Mouse (Mus musculus) liver, adult 2 months (tissue): ENCODE data around the gene Olfr544. TPM values are rescaled to one million over a fixed set of nuclear protein-coding genes. Genes with fewer than 3 reads are reported as not detected.

ENCODE experiments used
- DNase-seq: peaks from one replicate; pipeline ENCODE4 v3.0.0-alpha.2; 2011; ENCODE audit warnings: low read depth, low spot score; ENCODE audit errors: extremely low read depth
- H3K27ac ChIP-seq: fragments of 200-500 bp; replicated peaks from 2 replicates; pipeline ENCODE4 v1.5.1; 2012; ENCODE audit warnings: low read depth, mild to moderate bottlenecking, control low read depth, inconsistent platforms, low read length; ENCODE audit not compliant: insufficient read depth
- H3K27me3 ChIP-seq: fragments of 200-500 bp; 2 replicates; pipeline ENCODE4 v1.6.1; 2012; ENCODE audit warnings: mild to moderate bottlenecking, moderate library complexity, low read length, inconsistent platforms; ENCODE audit not compliant: control insufficient read depth, insufficient read depth
- H3K36me3 ChIP-seq: fragments of 200-500 bp; 2 replicates; pipeline ENCODE4 v1.6.1; 2012; ENCODE audit warnings: low read length, inconsistent platforms; ENCODE audit not compliant: control insufficient read depth, insufficient read depth
- H3K4me1 ChIP-seq: fragments of 200-500 bp; 2 replicates; pipeline ENCODE4 v1.6.1; 2011; ENCODE audit warnings: low read length; ENCODE audit not compliant: control insufficient read depth, insufficient read depth
- H3K4me3 ChIP-seq: fragments of 200-500 bp; 2 replicates; pipeline ENCODE4 v1.5.1; 2011; ENCODE audit warnings: low read depth, mild to moderate bottlenecking, control low read depth, low read length, moderate library complexity; ENCODE audit not compliant: insufficient read depth
- H3K79me2 ChIP-seq: fragments of 200-500 bp; 2 replicates; pipeline ENCODE4 v1.6.1; 2012; ENCODE audit warnings: inconsistent platforms, mild to moderate bottlenecking, low read length, moderate library complexity; ENCODE audit not compliant: control insufficient read depth, insufficient read depth
- H3K9ac ChIP-seq: fragments of 200-500 bp; 2 replicates; pipeline ENCODE4 v1.6.1; 2012; ENCODE audit warnings: low read depth, mild to moderate bottlenecking, control low read depth, inconsistent platforms, low read length
- CTCF ChIP-seq: fragments of 200-500 bp; IDR thresholded peaks from 2 replicates; pipeline ENCODE4 v1.5.1; 2011; ENCODE audit warnings: low read depth, low read length, control low read depth
- POLR2A ChIP-seq: fragments of 200-500 bp; IDR thresholded peaks from 2 replicates; pipeline ENCODE4 v1.6.1; 2011; ENCODE audit warnings: low read length, control low read depth; ENCODE audit not compliant: insufficient read depth; ENCODE audit errors: extremely low read depth
- WGBS: fragments of 180-500 bp; shearing (Covaris S2); methylation state at CpG from one replicate; pipeline ENCODE4 v1.1.7; 2018; 5-methylcytosine and 5-hydroxymethylcytosine counted together
- polyA plus RNA-seq: library from polyadenylated mRNA; depleted of rRNA; stranded (reverse); fragments of >200 nt; gene quantifications from 2 replicates; pipeline ENCODE4 v1.2.3, GENCODE M21; 2012; rRNA removed
- total RNA-seq: library from RNA; depleted of rRNA; stranded (reverse); fragments of >200 nt; gene quantifications from 2 replicates; pipeline ENCODE4 v1.2.3, GENCODE M21; 2014; rRNA removed

Gene Olfr544
- total and polyA plus RNA-seq, 2 experiments, result not detected

DNA sequence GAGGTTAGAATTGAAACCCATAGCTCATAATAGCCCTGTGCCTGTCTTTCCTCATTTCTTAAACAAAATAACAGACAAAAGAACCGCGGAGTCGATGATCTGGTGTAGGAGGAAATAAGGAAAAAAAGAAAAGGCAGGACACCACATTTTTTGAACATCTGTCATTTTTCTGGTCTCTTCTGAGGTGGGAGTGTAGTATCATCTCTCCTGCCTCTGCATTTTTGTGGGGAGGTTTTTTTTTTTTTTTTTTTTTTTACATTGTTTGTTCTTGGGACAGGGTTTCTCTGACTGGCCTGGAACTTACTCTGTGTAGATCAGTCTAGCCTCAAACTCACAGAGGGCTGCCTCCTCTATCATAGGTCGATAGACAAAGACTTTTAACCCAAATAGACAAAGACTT, 45.7 kb downstream of the Olfr544 start:
- no peak overlapping the region for H3K27ac ChIP-seq

DNA sequence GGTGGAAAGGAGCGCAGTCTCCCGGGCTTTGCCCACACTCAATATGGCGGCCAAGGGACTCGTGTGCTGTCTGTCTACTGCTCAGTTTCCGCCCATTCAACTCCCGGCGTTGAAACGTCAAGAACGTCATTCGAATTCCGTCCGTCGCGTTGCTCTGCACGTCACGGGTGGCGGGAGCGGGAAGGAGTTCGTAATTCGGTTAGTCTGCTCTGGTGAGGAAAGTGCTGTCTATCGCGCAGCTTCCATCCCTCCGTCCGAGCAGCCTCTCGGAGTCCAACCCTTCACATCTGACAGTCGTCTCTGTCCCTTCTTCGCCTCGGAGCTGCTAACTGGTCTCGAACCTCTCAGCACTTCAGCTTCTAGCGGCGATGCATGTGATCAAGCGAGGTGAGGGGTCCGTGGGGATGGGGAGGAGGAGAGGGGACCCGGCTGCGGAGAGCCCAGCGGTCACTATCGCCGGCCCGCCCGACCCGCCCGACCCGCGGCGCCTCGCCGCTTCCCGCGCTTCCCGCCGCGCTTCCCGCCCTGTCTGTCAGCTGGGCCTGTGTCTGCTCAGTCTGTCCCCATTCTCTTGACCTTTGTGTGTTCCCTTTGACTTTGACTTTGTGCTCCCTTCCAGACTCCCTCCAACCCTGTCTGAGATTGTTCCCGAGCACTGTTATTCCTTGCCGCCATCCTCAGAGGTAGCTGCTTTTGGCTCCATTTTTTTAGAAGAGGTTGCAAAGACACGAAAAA, 46.3 kb downstream of the Olfr544 start, which contains the start of gene Rrm1:
Gene Rrm1 (plus strand): TSS at position 39 of the 735 bp plus-strand sequence.
- Histone ChIP-seq H3K27me3 (no peaks in the 10 kb centered on the region), H3K4me3 (peak within 1 kb of the TSS; percentile 83), H3K79me2 (no peaks in the 10 kb centered on the region), H3K27ac (no peak within 1 kb of the TSS), H3K9ac (peak within 1 kb of the TSS; percentile 77), H3K36me3 (peaks cover 3% of the 10 kb centered on the region; the same call in 1 of the 2 replicates), H3K4me1 (no peaks in the 10 kb centered on the region)
- DNase-seq, result peak; percentile 94
- WGBS, result under 1% methylated on average over 56 of the region's 56 CpGs
- TF ChIP-seq POLR2A (no peak), CTCF (no peak)

More for the DNA sequence above, 45.7 kb downstream of the Olfr544 start:
- Histone ChIP-seq H3K4me1 (no peaks in the 10 kb centered on the region), H3K79me2 (no peaks in the 10 kb centered on the region), H3K4me3 (peak overlapping the region; percentile 83), H3K27me3 (no peaks in the 10 kb centered on the region), H3K36me3 (peaks cover 3% of the 10 kb centered on the region; the same call in 1 of the 2 replicates), H3K9ac (peak overlapping the region; percentile 77; the same call in 1 of the 2 replicates)
- no peak for DNase-seq
- TF ChIP-seq POLR2A (no peak), CTCF (no peak)
- WGBS, result 4% methylated on average over 4 of the region's 4 CpGs

GRCm38 (mm10) chr7:102440822-102441656, 47.1 kb downstream of the Olfr544 start:
- WGBS, result 55% methylated on average over 15 of the region's 15 CpGs
- Histone ChIP-seq H3K79me2 (no peaks in the 10 kb centered on the region), H3K4me3 (no peak overlapping the region), H3K27ac (no peak overlapping the region), H3K4me1 (no peaks in the 10 kb centered on the region), H3K27me3 (no peaks in the 10 kb centered on the region), H3K9ac (no peak overlapping the region), H3K36me3 (no peaks in the 10 kb centered on the region)
- no peak for TF ChIP-seq POLR2A
- TF ChIP-seq CTCF, result no peak
- peak; percentile 13 for DNase-seq

DNA sequence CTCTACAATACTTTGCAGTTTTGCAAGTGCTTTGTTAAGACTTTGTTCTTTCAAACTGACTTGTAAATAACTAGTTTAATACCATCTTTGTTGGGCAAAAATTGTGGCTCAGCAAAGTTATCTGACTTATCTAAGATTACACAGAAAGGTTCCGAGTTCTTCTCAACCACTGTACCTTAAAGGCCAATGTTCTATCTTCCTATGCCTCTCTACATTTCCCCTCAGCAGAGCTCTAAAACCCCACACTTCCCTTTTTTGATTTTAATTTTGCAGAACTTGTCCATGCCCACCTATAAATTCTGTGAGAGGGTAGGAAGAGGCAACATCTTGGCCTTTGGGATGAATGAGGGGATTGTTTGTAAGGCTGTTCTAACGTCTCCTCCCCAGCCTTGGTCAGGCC, 53.8 kb downstream of the Olfr544 start:
- Histone ChIP-seq H3K4me1 (no peaks in the 10 kb centered on the region; the same call in 1 of the 2 replicates), H3K4me3 (no peak overlapping the region), H3K27ac (no peak overlapping the region), H3K79me2 (no peaks in the 10 kb centered on the region), H3K27me3 (no peaks in the 10 kb centered on the region), H3K9ac (no peak overlapping the region), H3K36me3 (peaks cover 3% of the 10 kb centered on the region)
- DNase-seq, result no peak
- WGBS, result 77% methylated on average over 2 of the region's 2 CpGs
- TF ChIP-seq CTCF (no peak), POLR2A (no peak)

Other genes with a start within 250 kb of the Olfr544 start
- gene Rhog, start 232.3 kb downstream of the Olfr544 start, total RNA-seq, result 3.9 and 6.6 TPM in 2 replicates
- 22.4 and 26.3 TPM in 2 replicates for gene Rhog, start 232.3 kb downstream of the Olfr544 start, polyA plus RNA-seq
- 15.7 and 21.6 TPM in 2 replicates for gene Stim1, start 220.5 kb downstream of the Olfr544 start, total RNA-seq
- gene Stim1, start 220.5 kb downstream of the Olfr544 start, polyA plus RNA-seq, result 25.4 and 28.0 TPM in 2 replicates
- 7.9 and 10.4 TPM in 2 replicates for gene Rrm1, start 46.6 kb downstream of the Olfr544 start, total RNA-seq
- 2.2 and 2.3 TPM in 2 replicates for gene Rrm1, start 46.6 kb downstream of the Olfr544 start, polyA plus RNA-seq
- not detected in 2 replicates for gene Olfr543, start 6.6 kb downstream of the Olfr544 start, total RNA-seq
- not detected in 2 replicates for gene Olfr543, start 6.6 kb downstream of the Olfr544 start, polyA plus RNA-seq
- gene Olfr545, start 11.3 kb upstream of the Olfr544 start, total RNA-seq, result not detected in 2 replicates
- gene Olfr545, start 11.3 kb upstream of the Olfr544 start, polyA plus RNA-seq, result not detected in 2 replicates
- not detected in 2 replicates for gene Olfr547, start 46.4 kb upstream of the Olfr544 start, total RNA-seq
- gene Olfr547, start 46.4 kb upstream of the Olfr544 start, polyA plus RNA-seq, result not detected in 2 replicates
- not detected in 2 replicates for gene Olfr548-ps1, start 52.6 kb upstream of the Olfr544 start, total RNA-seq
- gene Olfr548-ps1, start 52.6 kb upstream of the Olfr544 start, polyA plus RNA-seq, result not detected in 2 replicates
- not detected in 2 replicates for gene Olfr549, start 61.6 kb upstream of the Olfr544 start, total RNA-seq
- not detected in 2 replicates for gene Olfr549, start 61.6 kb upstream of the Olfr544 start, polyA plus RNA-seq
- 8.3 and 10.1 TPM in 2 replicates for gene Trim21, start 77.2 kb upstream of the Olfr544 start, total RNA-seq
- 3.0 and 3.6 TPM in 2 replicates for gene Trim21, start 77.2 kb upstream of the Olfr544 start, polyA plus RNA-seq
- not detected in 2 replicates for gene Olfr550, start 83.1 kb upstream of the Olfr544 start, total RNA-seq
- not detected in 2 replicates for gene Olfr550, start 83.1 kb upstream of the Olfr544 start, polyA plus RNA-seq
- gene Olfr551, start 103.6 kb upstream of the Olfr544 start, total RNA-seq, result not detected in 2 replicates
- not detected in 2 replicates for gene Olfr551, start 103.6 kb upstream of the Olfr544 start, polyA plus RNA-seq
- not detected in 2 replicates for gene Olfr552, start 109.5 kb upstream of the Olfr544 start, total RNA-seq
- gene Olfr552, start 109.5 kb upstream of the Olfr544 start, polyA plus RNA-seq, result not detected in 2 replicates
- not detected in 2 replicates for gene Olfr553, start 129.9 kb upstream of the Olfr544 start, total RNA-seq
- not detected in 2 replicates for gene Olfr553, start 129.9 kb upstream of the Olfr544 start, polyA plus RNA-seq
- gene Olfr554, start 150.1 kb upstream of the Olfr544 start, total RNA-seq, result not detected in 2 replicates
- gene Olfr554, start 150.1 kb upstream of the Olfr544 start, polyA plus RNA-seq, result not detected in 2 replicates
- not detected in 2 replicates for gene Olfr555, start 170.5 kb upstream of the Olfr544 start, total RNA-seq
- not detected in 2 replicates for gene Olfr555, start 170.5 kb upstream of the Olfr544 start, polyA plus RNA-seq
- gene Olfr556, start 176.6 kb upstream of the Olfr544 start, total RNA-seq, result not detected in 2 replicates
- not detected in 2 replicates for gene Olfr556, start 176.6 kb upstream of the Olfr544 start, polyA plus RNA-seq
- 2.3 and 3.0 TPM in 2 replicates for gene Trim68, start 199.0 kb upstream of the Olfr544 start, total RNA-seq
- gene Trim68, start 199.0 kb upstream of the Olfr544 start, polyA plus RNA-seq, result 2.7 and 4.7 TPM in 2 replicates
- not detected in 2 replicates for gene Olfr557, start 207.6 kb upstream of the Olfr544 start, total RNA-seq
- not detected in 2 replicates for gene Olfr557, start 207.6 kb upstream of the Olfr544 start, polyA plus RNA-seq
- 0.07 TPM in 1 of 2 replicates, not detected in the other for gene Olfr558, start 213.9 kb upstream of the Olfr544 start, total RNA-seq
- 0.02 TPM in 2 replicates for gene Olfr558, start 213.9 kb upstream of the Olfr544 start, polyA plus RNA-seq
- gene Olfr33, start 230.8 kb upstream of the Olfr544 start, total RNA-seq, result not detected in 2 replicates
- gene Olfr33, start 230.8 kb upstream of the Olfr544 start, polyA plus RNA-seq, result not detected in 2 replicates
- gene Olfr559, start 239.2 kb upstream of the Olfr544 start, total RNA-seq, result not detected in 2 replicates
- not detected in 2 replicates for gene Olfr559, start 239.2 kb upstream of the Olfr544 start, polyA plus RNA-seq